Mouse (Mus musculus) midbrain, embryonic 16.5 days (tissue): Measurements from ENCODE around the gene Celsr2. TPM values are rescaled to one million over a fixed set of nuclear protein-coding genes. Genes with fewer than 3 reads are reported as not detected.

Source experiments
- ATAC-seq: fragments of 200-750 bp; cut with Nextera tagmentation; 2 replicates; pipeline ENCODE4 v1.8.0; 2017; ENCODE audit warnings: moderate TSS enrichment
- H3K27ac ChIP-seq: fragments of 300-500 bp; sonication (generic); 2 replicates; pipeline ENCODE4 v1.5.1; 2014; ENCODE audit warnings: mild to moderate bottlenecking, low read length, mixed read lengths
- H3K27me3 ChIP-seq: fragments of 300-500 bp; sonication (generic); 2 replicates; pipeline ENCODE4 v1.6.1; 2014; ENCODE audit warnings: low read depth, low read length, mixed read lengths; ENCODE audit not compliant: control insufficient read depth, insufficient read depth
- H3K36me3 ChIP-seq: fragments of 300-500 bp; sonication (generic); 2 replicates; pipeline ENCODE4 v1.6.1; 2014; ENCODE audit warnings: mild to moderate bottlenecking, low read length, moderate library complexity, mixed read lengths; ENCODE audit not compliant: control insufficient read depth, insufficient read depth
- H3K4me1 ChIP-seq: fragments of 300-500 bp; sonication (generic); 2 replicates; pipeline ENCODE4 v1.6.1; 2014; ENCODE audit warnings: mild to moderate bottlenecking, low read length, mixed read lengths; ENCODE audit not compliant: control insufficient read depth, insufficient read depth
- H3K4me2 ChIP-seq: fragments of 300-500 bp; sonication (generic); 2 replicates; pipeline ENCODE4 v1.6.1; 2014; ENCODE audit warnings: mild to moderate bottlenecking, low read length, mixed read lengths
- H3K4me3 ChIP-seq: fragments of 300-500 bp; sonication (generic); 2 replicates; pipeline ENCODE4 v1.5.1; 2014; ENCODE audit warnings: low read depth, mild to moderate bottlenecking, low read length, moderate library complexity, mixed read lengths
- H3K9ac ChIP-seq: fragments of 300-500 bp; sonication (generic); 2 replicates; pipeline ENCODE4 v1.6.1; 2014; ENCODE audit warnings: low read depth, low read length, mixed read lengths
- H3K9me3 ChIP-seq: fragments of 300-500 bp; sonication (generic); replicated peaks from 2 replicates; pipeline ENCODE4 v1.6.1; 2014; ENCODE audit warnings: mild to moderate bottlenecking, low read length, mixed read lengths; ENCODE audit not compliant: control insufficient read depth, poor library complexity, severe bottlenecking
- WGBS: fragments of 180-500 bp; shearing (Covaris S2); extraction: QIAGEN DNeasy Blood & Tissue Kit; methylation state at CpG from one replicate; pipeline ENCODE4 v1.1.7; 2014; 5-methylcytosine and 5-hydroxymethylcytosine counted together
- polyA plus RNA-seq: library from polyadenylated mRNA; unstranded; fragments of >200 nt; fragmentation: Nextera tagmentation; extraction: Ambion mirVana; gene quantifications from 2 replicates; pipeline ENCODE4 v1.2.1, GENCODE M21; 2015

The Celsr2 gene
- polyA plus RNA-seq, 1 experiment from 2014 or later: 27.9 TPM

DNA sequence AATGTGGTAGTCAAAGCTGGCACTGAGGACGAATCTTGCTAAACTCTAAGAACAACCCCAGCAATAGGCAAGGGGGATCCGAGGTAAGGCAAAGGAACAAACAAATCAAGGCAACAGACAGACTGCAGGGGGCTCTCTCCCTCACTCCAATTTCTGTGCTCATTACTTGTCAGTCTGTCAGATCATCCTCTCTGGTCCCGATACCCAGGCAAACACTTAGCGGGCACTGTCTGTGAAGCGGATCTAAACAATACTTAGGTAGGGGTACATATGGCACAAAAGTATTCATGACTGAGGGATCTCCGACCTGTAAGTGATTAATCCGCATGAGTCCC lies 21.0 kb upstream of the Celsr2 start:
- H3K4me2 ChIP-seq: no peak overlapping the region
- no peak for ATAC-seq
- no peak overlapping the region for H3K4me3 ChIP-seq
- H3K9me3 ChIP-seq: no peaks in the 10 kb centered on the region
- peaks cover under 1% of the 10 kb centered on the region; the same call in 1 of the 2 replicates for H3K4me1 ChIP-seq
- H3K27ac ChIP-seq: no peak overlapping the region
- H3K27me3 ChIP-seq: no peaks in the 10 kb centered on the region
- WGBS: 55% methylated on average over 7 of the region's 7 CpGs
- H3K36me3 ChIP-seq: peaks cover 15% of the 10 kb centered on the region
- H3K9ac ChIP-seq: no peak overlapping the region

GRCm38 (mm10) chr3:108435701-108436379 lies 20.5 kb upstream of the Celsr2 start:
- Histone ChIP-seq H3K4me2 (no peak overlapping the region), H3K9me3 (no peaks in the 10 kb centered on the region), H3K36me3 (peaks cover 18% of the 10 kb centered on the region), H3K27me3 (no peaks in the 10 kb centered on the region), H3K4me1 (no peaks in the 10 kb centered on the region), H3K4me3 (no peak overlapping the region), H3K9ac (no peak overlapping the region), H3K27ac (no peak overlapping the region)
- no peak for ATAC-seq
- WGBS: 74% methylated on average over 17 of the region's 17 CpGs

GRCm38 (mm10) chr3:108433881-108434495 lies 18.6 kb upstream of the Celsr2 start:
- H3K4me3 ChIP-seq: no peak overlapping the region
- no peaks in the 10 kb centered on the region for H3K27me3 ChIP-seq
- 9% methylated on average over 19 of the region's 19 CpGs for WGBS
- H3K36me3 ChIP-seq: peaks cover 21% of the 10 kb centered on the region
- peak overlapping the region; percentile 71 for H3K27ac ChIP-seq
- H3K9ac ChIP-seq: no peak overlapping the region
- no peaks in the 10 kb centered on the region for H3K4me1 ChIP-seq
- H3K9me3 ChIP-seq: no peaks in the 10 kb centered on the region
- ATAC-seq: no peak; the same call in 1 of the 2 replicates
- H3K4me2 ChIP-seq: no peak overlapping the region

DNA sequence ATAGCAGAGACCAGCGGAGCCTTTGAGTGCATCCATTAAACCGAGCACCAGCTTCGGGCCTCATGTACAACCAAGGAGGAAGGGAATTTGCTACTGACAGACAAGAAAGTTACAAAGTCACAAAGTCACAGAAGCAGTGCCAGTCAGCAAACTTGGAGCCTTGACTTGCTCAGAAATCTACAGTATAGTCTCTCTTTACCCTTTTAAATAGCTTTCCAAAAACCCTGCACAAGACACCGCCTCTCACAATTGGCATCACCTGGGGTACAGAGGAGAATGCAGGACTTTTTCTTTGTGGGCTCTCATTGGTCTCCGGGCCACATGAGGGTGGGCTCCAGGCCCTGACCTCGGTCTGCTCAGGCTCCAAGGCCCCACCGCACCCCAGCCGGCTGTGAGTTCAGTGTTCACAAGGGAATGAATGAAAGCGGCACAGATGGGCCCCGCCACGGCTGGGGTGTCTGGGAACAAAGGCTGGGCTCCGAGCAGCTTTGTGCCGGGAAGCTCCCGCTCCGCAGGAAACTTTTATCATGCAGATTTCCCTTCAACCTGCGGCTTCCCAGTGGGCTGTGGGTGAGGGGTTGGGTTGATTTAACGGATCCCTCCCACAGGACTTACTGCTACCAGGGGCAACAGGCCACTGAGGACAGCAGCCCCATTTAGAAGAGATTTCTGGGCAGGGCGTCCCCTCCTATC lies 18.0 kb upstream of the Celsr2 start:
- Histone ChIP-seq H3K9ac (no peak overlapping the region), H3K36me3 (peaks cover 27% of the 10 kb centered on the region)

GRCm38 (mm10) chr3:108432542-108433187 lies 17.3 kb upstream of the Celsr2 start:
- peak overlapping the region; percentile 71 for H3K27ac ChIP-seq
- peaks cover 33% of the 10 kb centered on the region for H3K36me3 ChIP-seq
- no peak overlapping the region for H3K4me3 ChIP-seq
- H3K4me1 ChIP-seq: no peaks in the 10 kb centered on the region
- H3K27me3 ChIP-seq: no peaks in the 10 kb centered on the region
- H3K9me3 ChIP-seq: no peaks in the 10 kb centered on the region
- peak; percentile 49; the same call in 1 of the 2 replicates for ATAC-seq
- H3K9ac ChIP-seq: no peak overlapping the region
- H3K4me2 ChIP-seq: no peak overlapping the region
- 12% methylated on average over 13 of the region's 13 CpGs for WGBS

More for the DNA sequence above, 18.0 kb upstream of the Celsr2 start:
- peak; percentile 88 for ATAC-seq
- no peak overlapping the region for H3K4me2 ChIP-seq
- no peak overlapping the region for H3K4me3 ChIP-seq
- no peaks in the 10 kb centered on the region for H3K27me3 ChIP-seq
- 9% methylated on average over 18 of the region's 18 CpGs for WGBS
- no peaks in the 10 kb centered on the region for H3K4me1 ChIP-seq
- H3K9me3 ChIP-seq: no peaks in the 10 kb centered on the region
- H3K27ac ChIP-seq: peak overlapping the region; percentile 71

DNA sequence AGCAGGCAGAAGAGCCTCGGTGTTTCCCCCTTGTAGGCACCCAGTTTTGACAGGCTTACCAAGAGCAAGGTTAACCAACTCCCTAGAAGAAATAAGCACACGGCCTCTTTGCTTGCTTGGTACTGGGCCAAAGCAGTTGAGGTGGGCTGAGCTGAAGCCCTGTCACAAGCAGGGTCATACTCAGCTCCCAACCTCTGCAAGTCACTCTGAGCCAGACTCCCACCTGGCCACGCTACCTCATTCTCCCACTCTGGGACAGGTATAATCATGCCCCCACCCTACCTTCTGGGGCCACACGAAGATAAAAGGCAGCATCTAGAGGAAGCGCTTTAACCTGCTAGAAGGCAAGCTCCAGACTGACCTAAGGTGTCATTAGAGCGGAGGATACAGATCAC lies 10.3 kb upstream of the Celsr2 start:
- peaks cover 30% of the 10 kb centered on the region for H3K36me3 ChIP-seq
- 55% methylated on average over 6 of the region's 6 CpGs for WGBS
- ATAC-seq: no peak
- no peaks in the 10 kb centered on the region for H3K27me3 ChIP-seq
- H3K4me3 ChIP-seq: no peak overlapping the region
- H3K4me2 ChIP-seq: no peak overlapping the region
- no peaks in the 10 kb centered on the region for H3K9me3 ChIP-seq
- H3K4me1 ChIP-seq: peaks cover 18% of the 10 kb centered on the region
- no peak overlapping the region for H3K9ac ChIP-seq
- H3K27ac ChIP-seq: no peak overlapping the region; the same call in 1 of the 2 replicates

DNA sequence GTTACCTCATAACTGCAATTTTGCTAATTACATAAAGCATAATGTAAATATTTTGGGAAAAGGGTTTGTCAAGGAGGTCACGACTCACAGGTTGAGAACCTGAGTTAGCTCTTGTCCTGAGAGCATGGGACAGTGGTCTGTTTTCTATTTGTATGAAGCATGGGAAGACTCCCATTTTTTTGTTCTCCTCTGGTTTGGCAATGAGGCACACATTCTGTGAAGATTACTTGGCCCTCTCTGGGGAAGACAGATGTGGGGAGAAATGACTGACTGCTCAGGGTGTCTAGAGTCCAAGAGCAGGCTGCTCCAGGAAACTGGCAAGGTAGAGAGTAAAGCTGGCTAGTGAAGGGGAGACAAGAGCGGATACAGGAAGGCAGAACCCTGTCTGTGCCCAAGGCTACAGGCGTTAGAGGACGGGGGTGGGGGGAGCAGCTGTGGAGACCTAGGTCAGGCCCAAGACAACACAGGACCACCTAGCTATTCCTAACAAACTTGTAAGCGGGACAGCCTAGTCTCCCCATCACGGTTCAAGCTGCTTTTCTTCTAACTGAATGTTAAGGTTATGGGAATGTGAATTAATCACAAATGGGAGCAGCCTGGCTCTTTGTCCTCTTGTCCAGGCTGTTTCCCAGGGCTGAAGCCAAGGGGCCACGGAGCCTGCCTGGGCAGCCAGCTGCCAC lies 9.7 kb upstream of the Celsr2 start:
- Histone ChIP-seq H3K4me2 (no peak overlapping the region), H3K4me3 (no peak overlapping the region), H3K27ac (0 out of 2 replicates have a peak overlapping the region, but pooled peaks have one; percentile 5), H3K9ac (no peak overlapping the region), H3K9me3 (no peaks in the 10 kb centered on the region), H3K4me1 (peaks cover 18% of the 10 kb centered on the region), H3K36me3 (peaks cover 30% of the 10 kb centered on the region), H3K27me3 (no peaks in the 10 kb centered on the region)
- no peak for ATAC-seq
- 36% methylated on average over 7 of the region's 7 CpGs for WGBS

GRCm38 (mm10) chr3:108423844-108424801 lies 8.8 kb upstream of the Celsr2 start:
- 15% methylated on average over 11 of the region's 11 CpGs for WGBS
- H3K27ac ChIP-seq: peak overlapping the region; percentile 73
- peak overlapping the region; percentile 24 for H3K4me3 ChIP-seq
- H3K27me3 ChIP-seq: no peaks in the 10 kb centered on the region
- peaks cover 18% of the 10 kb centered on the region for H3K4me1 ChIP-seq
- H3K9me3 ChIP-seq: no peaks in the 10 kb centered on the region
- peaks cover 29% of the 10 kb centered on the region for H3K36me3 ChIP-seq
- H3K4me2 ChIP-seq: peak overlapping the region; percentile 55
- ATAC-seq: peak; percentile 86
- H3K9ac ChIP-seq: peak overlapping the region; percentile 57
